Mouse (Mus musculus) erythroblast, embryonic 14.5 days (primary cell): ENCODE measurements around the gene Slc46a3. TPM values are rescaled to one million over a fixed set of nuclear protein-coding genes. Genes with fewer than 3 reads are reported as not detected.

Source experiments
- H3K27me3 ChIP-seq: 2 replicates; pipeline ENCODE4 v1.6.1; 2012; ENCODE audit warnings: inconsistent platforms; ENCODE audit not compliant: control insufficient read depth
- H3K36me3 ChIP-seq: 2 replicates; pipeline ENCODE4 v1.6.1; 2012; ENCODE audit warnings: mild to moderate bottlenecking, inconsistent platforms; ENCODE audit not compliant: control insufficient read depth
- H3K4me1 ChIP-seq: 2 replicates; pipeline ENCODE4 v1.6.1; 2012; ENCODE audit warnings: inconsistent platforms; ENCODE audit not compliant: control insufficient read depth
- H3K4me3 ChIP-seq: replicated peaks from 2 replicates; pipeline ENCODE3; 2012; ENCODE audit warnings: moderate library complexity, mild to moderate bottlenecking, inconsistent platforms
- H3K9me3 ChIP-seq: 2 replicates; pipeline ENCODE4 v1.6.1; 2012; ENCODE audit warnings: low read length, inconsistent platforms, mixed read lengths; ENCODE audit not compliant: control insufficient read depth
- GATA1 ChIP-seq: IDR thresholded peaks from 2 replicates; pipeline ENCODE4 v1.6.1; 2012; ENCODE audit warnings: low read length, inconsistent platforms, mixed read lengths
- TAL1 ChIP-seq: IDR thresholded peaks from 3 replicates; pipeline ENCODE4 v1.6.1; 2012; ENCODE audit warnings: low read length, inconsistent platforms, mixed read lengths
- polyA plus RNA-seq: library from polyadenylated mRNA; stranded (reverse); fragments of >175 nt; gene quantifications from 2 replicates; pipeline ENCODE4 v1.2.3, GENCODE M21; 2012

Gene Slc46a3
- 0.69 and 1.5 TPM in 2 replicates for polyA plus RNA-seq

DNA sequence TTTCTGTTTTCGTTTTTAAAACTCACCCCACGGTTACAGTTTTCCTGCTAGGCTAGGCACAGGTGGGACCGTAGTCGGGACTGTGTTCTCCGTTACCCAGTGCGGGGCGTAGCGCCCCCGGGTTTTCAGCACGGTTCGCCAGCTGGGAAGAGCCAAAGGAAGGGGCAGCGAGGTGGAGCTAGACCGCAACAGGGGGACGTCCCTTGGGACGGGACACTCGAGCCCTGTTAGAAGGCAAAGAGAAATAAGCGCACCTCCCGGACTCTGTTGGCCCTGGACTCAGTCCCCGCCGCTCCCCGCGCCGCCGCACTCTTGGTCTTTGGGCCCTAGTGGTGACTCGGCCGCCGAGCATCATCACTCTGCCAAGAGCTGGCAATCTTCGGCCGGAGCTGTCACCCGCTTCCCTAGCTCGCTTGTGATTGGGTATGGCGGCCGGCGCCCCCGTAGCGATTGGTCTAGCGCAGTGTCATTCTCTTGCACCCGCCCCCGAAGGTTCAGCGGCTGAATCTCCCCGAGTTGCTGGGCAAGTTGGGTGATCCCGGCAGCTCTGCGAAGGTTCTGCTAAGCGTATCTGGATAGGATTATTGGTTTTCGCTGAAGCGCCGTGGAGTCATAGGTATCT lies at the start of gene Slc46a3:
TSS of gene Slc46a3 (minus strand) at position 361 of the 622 bp plus-strand sequence.
- Histone ChIP-seq H3K27me3 (peaks cover 5% of the 10 kb centered on the region; the same call in 1 of the 2 replicates), H3K4me1 (peaks cover 60% of the 10 kb centered on the region)

DNA sequence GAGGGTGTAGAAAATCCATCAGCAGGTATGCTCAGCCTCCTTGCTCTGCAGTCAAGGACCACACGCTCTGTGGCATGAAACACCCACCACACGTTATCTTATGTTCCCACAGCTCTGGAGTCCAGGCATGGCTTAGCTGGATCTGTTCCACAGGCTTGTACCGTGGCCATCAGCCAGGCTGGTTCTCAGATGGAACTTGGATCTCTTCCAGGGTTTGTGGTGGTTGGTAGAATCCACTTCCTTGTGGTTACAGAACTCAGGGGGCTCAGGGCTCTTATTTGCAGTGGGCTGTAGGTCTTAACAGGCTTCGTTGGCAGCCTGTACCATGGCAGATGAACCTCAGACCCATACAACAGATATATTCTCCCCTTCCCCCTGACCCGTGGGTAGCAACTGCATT lies 44.6 kb upstream of the Slc46a3 start:
- H3K4me3 ChIP-seq = no peak overlapping the region
- H3K36me3 ChIP-seq = no peaks in the 10 kb centered on the region
- no peaks in the 10 kb centered on the region for H3K4me1 ChIP-seq
- H3K27me3 ChIP-seq = no peaks in the 10 kb centered on the region; the same call in 1 of the 2 replicates
- TF ChIP-seq GATA1 (no peak), TAL1 (no peak)
- H3K9me3 ChIP-seq = peaks cover 7% of the 10 kb centered on the region; the same call in 1 of the 2 replicates

More for the DNA sequence above, at the start of gene Slc46a3:
- no peaks in the 10 kb centered on the region for H3K9me3 ChIP-seq
- no peak for TF ChIP-seq TAL1
- no peak for TF ChIP-seq GATA1
- peaks cover 27% of the 10 kb centered on the region for H3K36me3 ChIP-seq
- H3K4me3 ChIP-seq = peak within 1 kb of the TSS; percentile 68

- H3K36me3 ChIP-seq = no peaks in the 10 kb centered on the region
Observed at GRCm38 (mm10) chr5:147935096-147935495, 40.5 kb upstream of the Slc46a3 start.

DNA sequence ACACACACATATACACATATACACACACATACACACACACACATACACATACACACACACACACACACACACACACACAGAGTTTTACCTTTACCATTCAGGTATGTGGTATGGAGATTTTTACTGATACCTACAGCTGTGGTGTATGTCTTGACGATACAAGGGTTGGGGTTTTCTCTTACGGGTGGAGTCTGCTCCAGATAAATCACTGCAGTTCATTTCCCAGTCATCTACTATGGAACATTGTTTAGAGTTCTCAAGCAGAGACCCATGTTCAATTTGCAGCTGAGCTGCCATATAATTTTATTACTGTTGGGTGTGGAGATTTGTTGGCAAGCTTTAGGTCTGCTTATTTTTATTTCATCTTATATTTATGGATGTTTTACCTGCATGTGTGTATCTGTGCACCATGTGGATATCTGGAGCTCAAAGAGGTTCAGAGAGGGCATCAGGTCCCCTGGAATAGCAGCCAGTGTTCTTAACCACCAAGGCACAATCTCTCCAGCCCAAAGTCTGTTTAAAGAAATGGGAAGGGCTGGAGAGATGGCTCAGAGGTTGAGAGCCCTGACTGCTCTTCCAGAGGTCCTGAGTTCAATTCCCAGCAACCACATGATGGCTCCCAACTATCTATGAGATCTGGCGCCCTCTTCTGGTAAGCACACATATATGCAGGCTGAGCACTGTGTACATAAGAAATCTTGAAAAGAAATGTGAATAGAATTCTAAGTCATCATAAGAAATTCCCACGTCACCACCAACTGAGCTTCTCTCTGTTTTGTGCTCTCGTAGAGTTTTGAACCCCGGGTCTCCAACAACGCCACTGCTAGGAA lies 34.3 kb upstream of the Slc46a3 start:
- Histone ChIP-seq H3K27me3 (no peaks in the 10 kb centered on the region), H3K36me3 (no peaks in the 10 kb centered on the region), H3K4me1 (no peaks in the 10 kb centered on the region), H3K4me3 (no peak overlapping the region), H3K9me3 (no peaks in the 10 kb centered on the region)
- TF ChIP-seq TAL1 (no peak), GATA1 (no peak)

More at GRCm38 (mm10) chr5:147935096-147935495, 40.5 kb upstream of the Slc46a3 start:
- Histone ChIP-seq H3K9me3 (peaks cover 7% of the 10 kb centered on the region; the same call in 1 of the 2 replicates), H3K4me1 (no peaks in the 10 kb centered on the region), H3K27me3 (no peaks in the 10 kb centered on the region), H3K4me3 (no peak overlapping the region)
- TF ChIP-seq TAL1 = no peak
- no peak for TF ChIP-seq GATA1

DNA sequence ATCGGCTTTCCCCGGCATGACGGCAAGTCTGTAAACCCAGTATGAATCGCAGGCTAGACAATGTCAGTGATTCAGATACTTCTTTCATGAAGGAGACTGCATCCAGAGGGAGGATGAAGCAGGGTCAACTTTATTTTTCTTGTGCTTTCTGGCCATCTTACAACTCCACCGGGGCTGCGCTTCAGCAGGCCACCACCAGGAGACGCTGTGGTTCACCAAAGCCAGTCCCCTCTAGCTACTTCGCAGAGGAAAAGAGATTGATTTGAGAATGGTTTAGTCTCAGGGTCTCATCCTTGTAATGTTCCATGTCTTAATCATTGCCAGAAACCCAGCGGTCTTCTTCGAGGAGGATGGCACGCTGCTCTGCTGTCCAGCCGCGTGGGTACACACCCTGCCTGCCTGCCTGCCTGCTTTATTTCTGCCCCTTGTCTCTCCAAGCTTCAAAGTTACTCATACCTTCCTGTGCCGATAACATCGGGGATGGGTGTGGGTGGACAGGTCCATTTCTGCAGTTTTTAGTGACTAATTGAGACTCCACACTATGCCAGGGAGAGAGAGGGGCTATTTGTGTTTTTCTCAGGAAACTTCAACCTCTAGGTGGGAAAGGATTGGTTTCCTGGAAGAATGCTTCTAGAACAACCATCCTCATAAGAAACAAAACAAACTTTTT lies 31.5 kb upstream of the Slc46a3 start:
- Histone ChIP-seq H3K27me3 (no peaks in the 10 kb centered on the region), H3K36me3 (no peaks in the 10 kb centered on the region), H3K4me3 (no peak overlapping the region), H3K9me3 (no peaks in the 10 kb centered on the region), H3K4me1 (no peaks in the 10 kb centered on the region)
- TF ChIP-seq GATA1 (no peak), TAL1 (no peak)

DNA sequence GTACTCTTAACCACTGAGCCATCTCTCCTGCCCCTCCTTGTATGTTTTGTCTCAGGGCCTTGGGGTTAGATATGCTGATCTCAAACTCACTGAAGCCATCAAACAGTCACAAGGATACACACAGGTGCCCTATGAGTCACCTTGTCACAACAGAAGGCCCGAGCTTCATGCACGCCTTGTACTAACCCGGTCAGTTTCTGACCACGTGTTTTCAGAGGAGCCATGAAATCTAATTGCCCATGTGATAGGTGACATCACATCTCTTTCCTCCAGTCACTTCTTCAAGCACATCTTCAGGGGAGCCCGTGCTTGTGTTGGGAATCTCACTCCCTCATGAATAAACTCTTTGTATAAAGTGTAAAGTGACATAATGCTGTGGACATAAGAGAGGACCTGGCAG lies 30.0 kb upstream of the Slc46a3 start:
- no peak overlapping the region for H3K4me3 ChIP-seq
- H3K4me1 ChIP-seq = no peaks in the 10 kb centered on the region
- no peaks in the 10 kb centered on the region for H3K27me3 ChIP-seq
- H3K36me3 ChIP-seq = no peaks in the 10 kb centered on the region
- TF ChIP-seq GATA1 = no peak
- no peak for TF ChIP-seq TAL1
- no peaks in the 10 kb centered on the region for H3K9me3 ChIP-seq

DNA sequence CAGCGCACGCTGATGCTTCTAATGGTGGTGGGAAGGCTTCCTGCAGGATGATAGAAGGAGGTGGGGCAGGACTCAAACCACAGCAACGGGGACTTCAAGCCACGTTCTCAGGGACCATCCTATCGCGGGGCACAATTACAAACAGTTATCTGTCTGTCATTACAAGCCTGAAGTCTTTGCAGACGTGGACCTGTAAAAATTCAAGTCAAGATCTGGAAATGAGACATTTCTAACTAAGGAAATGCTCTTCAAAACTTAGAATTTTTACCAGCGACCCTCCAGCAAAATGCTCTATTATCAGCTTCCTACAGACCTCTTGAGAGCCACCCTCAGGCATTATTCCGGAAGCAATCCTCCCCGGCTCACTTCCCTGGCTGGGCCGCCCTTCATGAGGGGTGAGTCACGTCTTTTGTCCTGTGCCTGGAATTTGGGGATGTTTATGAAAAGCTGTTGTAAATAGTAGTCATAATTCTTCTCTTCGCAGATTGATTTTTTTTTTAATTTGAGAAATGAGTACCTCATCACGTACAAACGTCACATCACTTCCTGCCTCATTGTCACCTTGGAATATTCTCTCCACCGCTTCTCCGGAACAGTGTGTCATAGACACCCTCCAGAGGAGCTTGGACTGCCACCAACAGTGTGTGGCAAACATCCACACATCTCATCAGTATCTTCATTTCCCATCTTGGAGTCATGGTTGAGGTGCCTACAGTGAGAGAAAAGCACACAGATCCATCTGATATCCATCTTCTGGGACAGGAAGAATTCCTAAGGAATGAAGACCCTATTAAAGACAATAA lies 23.6 kb upstream of the Slc46a3 start:
- Histone ChIP-seq H3K36me3 (no peaks in the 10 kb centered on the region), H3K4me1 (no peaks in the 10 kb centered on the region), H3K27me3 (no peaks in the 10 kb centered on the region), H3K4me3 (no peak overlapping the region), H3K9me3 (no peaks in the 10 kb centered on the region)
- no peak for TF ChIP-seq TAL1

DNA sequence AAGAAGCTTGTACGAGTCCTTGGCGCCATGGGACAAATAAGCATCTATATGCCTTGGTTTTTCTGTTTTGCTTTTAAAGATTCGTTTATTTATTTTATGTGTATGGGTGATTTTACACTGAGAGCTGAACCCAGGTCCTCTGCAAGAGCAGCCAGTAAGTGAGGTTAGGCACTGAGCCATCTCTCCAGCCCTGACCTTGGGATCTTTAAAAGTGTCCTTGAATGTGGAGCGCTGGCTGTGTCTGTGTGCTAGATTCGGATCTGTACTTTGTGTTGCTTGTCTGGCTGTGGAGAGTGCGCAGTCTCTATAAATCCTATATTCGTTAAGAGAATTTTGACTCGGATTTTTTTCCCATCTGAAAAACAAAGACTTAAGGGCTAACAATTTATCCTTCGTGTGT lies 21.6 kb upstream of the Slc46a3 start:
- Histone ChIP-seq H3K4me1 (no peaks in the 10 kb centered on the region), H3K9me3 (no peaks in the 10 kb centered on the region; the same call in 1 of the 2 replicates), H3K27me3 (no peaks in the 10 kb centered on the region), H3K4me3 (no peak overlapping the region), H3K36me3 (no peaks in the 10 kb centered on the region)
- no peak for TF ChIP-seq TAL1
- no peak for TF ChIP-seq GATA1
